Mouse (Mus musculus) small intestine, adult 2 months (tissue): ENCODE measurements around the gene Gm36028. TPM values are rescaled to one million over a fixed set of nuclear protein-coding genes. Genes with fewer than 3 reads are reported as not detected.

ENCODE experiments used
- H3K27ac ChIP-seq: fragments of 200-500 bp; 2 replicates; pipeline ENCODE4 v1.5.1; 2012; ENCODE audit warnings: low read depth, low read length, control low read depth, inconsistent platforms; ENCODE audit not compliant: insufficient read depth
- H3K27me3 ChIP-seq: fragments of 200-500 bp; 2 replicates; pipeline ENCODE4 v1.6.1; 2012; ENCODE audit warnings: mild to moderate bottlenecking, moderate library complexity, low read length, inconsistent platforms; ENCODE audit not compliant: control insufficient read depth, insufficient read depth
- H3K36me3 ChIP-seq: fragments of 200-500 bp; 2 replicates; pipeline ENCODE4 v1.6.1; 2012; ENCODE audit warnings: mild to moderate bottlenecking, low read length, control low read depth, inconsistent platforms; ENCODE audit not compliant: control insufficient read depth, insufficient read depth
- H3K4me1 ChIP-seq: fragments of 200-500 bp; 2 replicates; pipeline ENCODE4 v1.6.1; 2012; ENCODE audit warnings: low read length, inconsistent platforms, mixed read lengths; ENCODE audit not compliant: control insufficient read depth, insufficient read depth, insufficient read length
- H3K4me3 ChIP-seq: fragments of 200-500 bp; 2 replicates; pipeline ENCODE4 v1.5.1; 2012; ENCODE audit warnings: low read depth, mild to moderate bottlenecking, control low read depth, inconsistent platforms, low read length, moderate library complexity
- CTCF ChIP-seq: fragments of 200-500 bp; IDR thresholded peaks from 2 replicates; pipeline ENCODE4 v1.5.1; 2012; ENCODE audit warnings: low read depth, mild to moderate bottlenecking, control low read depth, inconsistent platforms, low read length, moderate library complexity, mixed read lengths; ENCODE audit not compliant: insufficient replicate concordance, insufficient read length; ENCODE audit errors: extremely low read depth
- POLR2A ChIP-seq: fragments of 200-500 bp; IDR thresholded peaks from 2 replicates; pipeline ENCODE4 v1.6.1; 2012; ENCODE audit warnings: low read depth, mild to moderate bottlenecking, control low read depth, inconsistent platforms, low read length, moderate library complexity
- WGBS: fragments of 180-500 bp; shearing (Covaris S2); methylation state at CpG from one replicate; pipeline ENCODE4 v1.1.7; 2018; 5-methylcytosine and 5-hydroxymethylcytosine counted together
- polyA plus RNA-seq: library from polyadenylated mRNA; depleted of rRNA; stranded (reverse); fragments of >200 nt; gene quantifications from 2 replicates; pipeline ENCODE4 v1.2.3, GENCODE M21; 2012

Gm36028 gene
- polyA plus RNA-seq, 1 experiment: not detected

GRCm38 (mm10) chr16:37860213-37860612 is 733 bp downstream of the Gm36028 start:
- H3K4me1 ChIP-seq: no peaks in the 10 kb centered on the region
- no peak for TF ChIP-seq POLR2A
- TF ChIP-seq CTCF: no peak
- WGBS: 85% methylated on average over 7 of the region's 7 CpGs
- H3K27ac ChIP-seq: no peak overlapping the region
- H3K27me3 ChIP-seq: no peaks in the 10 kb centered on the region
- H3K36me3 ChIP-seq: no peaks in the 10 kb centered on the region
- no peak overlapping the region for H3K4me3 ChIP-seq

DNA sequence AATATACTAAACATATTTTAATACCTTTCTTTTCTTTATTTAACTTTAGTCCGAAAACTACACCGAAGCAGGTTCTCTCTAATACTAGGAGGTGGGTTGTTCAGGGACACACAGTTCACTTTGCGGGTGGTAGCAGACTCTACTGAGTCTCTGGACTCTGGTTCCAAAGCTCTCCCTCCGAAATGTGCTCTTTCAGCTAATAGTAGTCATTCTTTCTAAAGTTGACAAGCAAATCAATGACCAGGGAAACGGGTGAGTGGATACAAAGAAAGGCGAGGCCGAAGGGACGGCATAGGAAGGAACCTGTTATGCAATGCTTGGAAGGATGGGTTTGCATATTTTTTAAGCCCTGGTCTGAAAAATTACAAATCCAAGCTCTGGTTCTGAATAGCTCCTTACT is 3.5 kb downstream of the Gm36028 start:
- Histone ChIP-seq H3K27me3 (no peaks in the 10 kb centered on the region), H3K4me3 (no peak overlapping the region), H3K27ac (no peak overlapping the region), H3K36me3 (no peaks in the 10 kb centered on the region), H3K4me1 (no peaks in the 10 kb centered on the region)
- TF ChIP-seq POLR2A (no peak), CTCF (no peak)
- 74% methylated on average over 8 of the region's 8 CpGs for WGBS

GRCm38 (mm10) chr16:37856327-37856726 is 4.6 kb downstream of the Gm36028 start:
- Histone ChIP-seq H3K4me3 (no peak overlapping the region), H3K4me1 (no peaks in the 10 kb centered on the region), H3K27me3 (no peaks in the 10 kb centered on the region), H3K27ac (no peak overlapping the region), H3K36me3 (no peaks in the 10 kb centered on the region)
- 42% methylated on average over 3 of the region's 3 CpGs for WGBS
- TF ChIP-seq POLR2A: no peak
- no peak for TF ChIP-seq CTCF

GRCm38 (mm10) chr16:37855583-37855982 is 5.4 kb downstream of the Gm36028 start:
- Histone ChIP-seq H3K27ac (no peak overlapping the region), H3K36me3 (no peaks in the 10 kb centered on the region), H3K4me1 (no peaks in the 10 kb centered on the region), H3K4me3 (no peak overlapping the region), H3K27me3 (no peaks in the 10 kb centered on the region)
- WGBS: 77% methylated on average over 8 of the region's 8 CpGs
- no peak for TF ChIP-seq POLR2A
- TF ChIP-seq CTCF: no peak

DNA sequence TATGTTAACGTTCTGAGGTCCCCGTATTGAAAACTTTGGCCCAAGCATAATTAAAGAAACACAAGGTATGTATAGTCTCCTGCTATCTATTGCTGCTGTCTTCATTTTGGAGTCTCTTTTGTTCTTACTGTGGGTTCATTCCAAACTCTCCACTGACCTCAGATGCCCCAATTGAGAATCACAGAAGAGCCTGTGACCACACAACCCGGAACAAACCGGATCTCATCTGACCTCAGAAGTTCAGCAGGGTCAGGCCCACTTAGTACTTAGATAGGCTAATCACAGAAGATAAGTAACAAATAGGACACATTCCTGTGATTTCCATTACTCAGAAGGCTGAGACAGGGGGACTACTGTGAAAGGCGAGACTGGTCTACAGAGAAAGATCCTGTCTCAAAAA is 6.4 kb downstream of the Gm36028 start:
- WGBS: 59% methylated on average over 5 of the region's 5 CpGs
- H3K4me3 ChIP-seq: no peak overlapping the region
- no peaks in the 10 kb centered on the region; the same call in 1 of the 2 replicates for H3K27me3 ChIP-seq
- no peak for TF ChIP-seq CTCF
- no peak for TF ChIP-seq POLR2A
- H3K4me1 ChIP-seq: no peaks in the 10 kb centered on the region
- no peak overlapping the region for H3K27ac ChIP-seq
- no peaks in the 10 kb centered on the region for H3K36me3 ChIP-seq

GRCm38 (mm10) chr16:37854054-37854453 is 6.9 kb downstream of the Gm36028 start:
- Histone ChIP-seq H3K4me1 (no peaks in the 10 kb centered on the region), H3K27ac (no peak overlapping the region), H3K4me3 (no peak overlapping the region), H3K36me3 (no peaks in the 10 kb centered on the region), H3K27me3 (no peaks in the 10 kb centered on the region; the same call in 1 of the 2 replicates)
- WGBS: 86% methylated on average over 14 of the region's 14 CpGs
- no peak for TF ChIP-seq POLR2A
- TF ChIP-seq CTCF: no peak

GRCm38 (mm10) chr16:37853279-37853678 is 7.7 kb downstream of the Gm36028 start:
- no peaks in the 10 kb centered on the region; the same call in 1 of the 2 replicates for H3K27me3 ChIP-seq
- H3K36me3 ChIP-seq: no peaks in the 10 kb centered on the region
- no peak overlapping the region for H3K27ac ChIP-seq
- TF ChIP-seq CTCF (no peak), POLR2A (no peak)
- H3K4me1 ChIP-seq: no peaks in the 10 kb centered on the region
- no peak overlapping the region for H3K4me3 ChIP-seq
- WGBS: 76% methylated on average over 9 of the region's 9 CpGs
